Mouse (Mus musculus) monocyte, adult 5-6 weeks (primary cell): Measurements from ENCODE around the gene Cd7. TPM values are rescaled to one million over a fixed set of nuclear protein-coding genes. Genes with fewer than 3 reads are reported as not detected.
"Not testable (repeated sequence)": the region's sequence is repeated elsewhere in the genome, so short reads cannot be mapped to it uniquely, and the experiment has no call there.

ENCODE experiments used
- ATAC-seq: fragments of 153-309, 156-312 bp; replicated peaks from 2 replicates; pipeline ENCODE4 v1.8.0; 2017; ENCODE audit warnings: mild to moderate bottlenecking; ENCODE audit not compliant: low TSS enrichment, insufficient number of reproducible peaks, severe bottlenecking, poor library complexity, low FRiP score
- total RNA-seq: library from RNA; stranded (forward); fragments of 200-1000, 200-491, 200-594 nt; gene quantifications from 3 replicates; pipeline ENCODE4 v1.2.3, GENCODE M21; 2017

Cd7 gene
- total RNA-seq, 1 experiment from 2014 or later, result 21.2 TPM

- no peak for ATAC-seq
Measured at GRCm38 (mm10) chr11:121052387-121052786, 13.2 kb upstream of the Cd7 start.

DNA sequence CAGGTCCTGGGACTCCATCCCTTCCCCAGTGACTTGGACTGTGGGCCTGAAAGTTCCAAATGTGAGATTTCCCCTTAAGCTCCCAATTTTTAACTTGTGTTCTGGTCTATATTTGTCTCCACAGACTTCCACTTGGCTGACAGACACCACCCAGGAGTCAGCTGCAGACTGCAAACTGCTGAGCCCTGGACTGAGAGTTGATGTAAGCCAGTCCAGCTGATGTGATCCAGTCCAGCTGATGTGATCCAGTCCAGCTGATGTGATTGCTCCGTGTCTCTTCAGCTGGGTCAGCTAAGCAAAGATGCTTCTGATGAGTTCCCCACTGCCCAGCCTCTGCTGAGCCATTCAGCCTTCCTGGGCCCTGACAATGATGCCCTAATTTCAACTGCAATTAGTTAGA is 12.6 kb upstream of the Cd7 start:
- no peak for ATAC-seq

GRCm38 (mm10) chr11:121049840-121050239 is 10.6 kb upstream of the Cd7 start:
- ATAC-seq, result no peak

DNA sequence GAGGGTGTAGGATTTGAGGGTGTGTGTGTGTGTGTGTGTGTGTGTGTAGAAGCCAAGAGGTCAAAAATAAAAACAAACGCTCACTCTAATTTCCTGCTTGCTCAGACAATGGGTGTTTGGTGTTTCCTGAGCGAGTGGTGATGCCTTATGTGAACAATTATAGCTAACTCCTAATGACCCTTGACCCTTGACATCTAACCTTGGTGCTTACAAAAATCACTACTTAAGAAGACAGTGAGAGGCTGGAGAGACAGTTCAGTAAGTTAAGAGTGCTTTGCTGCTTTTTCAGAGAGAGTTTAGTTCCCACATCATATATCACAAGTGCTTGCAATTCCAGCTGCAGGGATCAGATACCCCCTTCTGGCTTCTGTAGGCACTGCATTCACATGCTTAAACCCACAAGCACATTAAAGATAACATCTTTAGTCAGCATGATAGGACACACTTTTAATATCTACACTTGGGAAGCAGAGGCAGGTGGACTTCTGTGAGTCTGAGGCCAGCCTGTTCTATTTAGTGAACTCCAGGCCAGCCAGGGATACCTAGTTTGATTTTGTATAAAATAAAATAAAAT is 8.7 kb upstream of the Cd7 start:
- ATAC-seq, result no peak

- no peak for ATAC-seq
Measured at GRCm38 (mm10) chr11:121045286-121045685, 6.1 kb upstream of the Cd7 start.

DNA sequence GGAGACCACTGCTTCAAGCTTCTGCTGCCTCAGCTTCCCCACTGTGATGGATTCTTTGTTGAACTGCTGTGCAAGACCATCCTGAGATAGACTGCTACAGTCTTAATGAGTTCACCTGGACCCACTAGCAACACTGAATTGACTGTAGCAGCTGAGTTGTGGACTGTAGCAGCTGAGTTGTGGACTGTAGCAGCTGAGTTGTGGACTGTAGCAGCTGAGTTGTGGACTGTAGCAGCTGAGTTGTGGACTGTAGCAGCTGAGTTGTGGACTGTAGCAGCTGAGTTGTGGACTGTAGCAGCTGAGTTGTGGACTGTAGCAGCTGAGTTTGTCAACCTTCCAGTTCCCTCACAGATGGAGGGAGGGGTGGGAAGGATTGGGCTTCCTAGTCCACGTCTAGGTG is 3.8 kb upstream of the Cd7 start:
- ATAC-seq, result not testable (repeated sequence)

GRCm38 (mm10) chr11:121042480-121042879 is 3.3 kb upstream of the Cd7 start:
- no peak for ATAC-seq

DNA sequence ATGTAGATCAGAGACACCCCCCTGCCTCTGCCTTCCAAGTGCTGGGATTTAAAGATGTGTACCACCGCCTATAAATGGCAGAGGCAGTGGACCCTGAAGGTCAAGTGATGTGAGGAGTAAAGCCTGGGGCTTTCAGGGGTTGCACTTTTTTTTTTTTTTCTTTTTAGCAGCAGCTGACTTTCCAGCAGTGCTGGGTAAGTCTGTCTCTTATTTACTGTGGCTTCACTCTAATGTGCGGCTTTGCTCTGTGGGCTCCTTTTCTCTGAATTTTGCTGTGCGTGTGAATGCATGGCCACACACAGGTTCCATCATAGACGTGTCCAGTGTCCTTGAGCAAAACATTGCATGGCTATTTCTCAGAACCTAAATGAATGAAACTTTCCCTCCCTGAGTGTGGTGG is 2.4 kb upstream of the Cd7 start:
- no peak for ATAC-seq

DNA sequence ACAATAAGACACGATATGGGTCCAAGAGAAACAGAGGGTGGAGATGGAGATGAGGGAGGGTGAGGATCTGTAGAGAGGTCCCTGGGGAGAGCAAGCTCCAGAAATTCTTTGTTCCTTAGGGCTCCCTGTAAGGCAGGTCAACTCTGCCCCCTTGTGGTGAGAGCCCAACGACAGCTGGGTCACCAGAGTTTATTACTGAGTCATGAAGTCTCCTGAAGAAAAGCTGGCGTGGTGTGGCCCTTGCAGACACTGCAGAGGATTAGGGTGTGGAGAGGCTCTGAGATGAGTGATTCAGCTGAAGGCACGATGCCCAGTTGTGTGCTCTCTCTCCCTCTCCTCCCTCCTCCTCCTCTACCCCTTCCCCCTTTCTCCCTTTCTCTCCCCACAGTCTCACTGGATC is 2.0 kb upstream of the Cd7 start:
- ATAC-seq, result peak; percentile 74

GRCm38 (mm10) chr11:121038366-121039240 is 615 bp downstream of the Cd7 start:
- no peak for ATAC-seq

DNA sequence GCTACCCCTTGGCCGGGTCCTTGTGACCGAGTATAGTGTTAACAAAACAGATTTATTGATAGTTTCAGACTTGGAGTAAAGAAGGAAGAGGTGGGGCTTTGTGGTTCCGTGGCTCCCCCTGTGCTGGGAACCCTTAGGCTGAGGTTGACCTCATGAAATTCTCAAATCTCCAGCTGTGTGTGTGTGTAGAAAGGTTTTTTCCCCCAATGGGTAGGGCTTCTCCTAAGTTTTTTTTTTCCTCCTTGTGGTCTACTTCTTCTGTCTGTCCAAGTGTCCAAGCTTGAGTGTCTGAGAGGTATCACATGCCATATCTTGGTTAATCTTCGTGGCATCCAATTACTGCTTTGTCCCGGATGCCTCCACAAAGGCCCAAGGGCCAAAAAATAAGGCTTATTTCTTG is 6.1 kb downstream of the Cd7 start:
- ATAC-seq, result no peak

DNA sequence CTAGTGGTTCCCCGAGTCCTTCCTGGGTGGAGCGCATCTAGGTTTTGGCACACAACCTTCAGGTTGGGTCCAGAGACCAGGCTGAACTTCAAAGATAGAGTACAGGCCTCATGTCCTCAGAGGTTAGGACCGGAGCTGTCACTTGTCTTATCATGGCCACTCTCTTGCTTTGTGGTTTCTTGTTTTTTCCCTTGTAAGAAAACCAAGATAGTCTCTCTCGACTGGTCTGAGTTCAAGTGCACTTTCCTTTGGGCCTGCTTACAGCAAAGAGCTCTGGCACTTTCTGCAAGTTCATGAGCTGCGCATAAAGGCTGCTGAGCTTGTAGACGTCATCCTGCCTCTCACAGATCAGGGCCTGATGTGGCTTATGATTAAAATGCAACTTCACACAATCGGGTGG is 12.0 kb downstream of the Cd7 start:
- no peak for ATAC-seq

DNA sequence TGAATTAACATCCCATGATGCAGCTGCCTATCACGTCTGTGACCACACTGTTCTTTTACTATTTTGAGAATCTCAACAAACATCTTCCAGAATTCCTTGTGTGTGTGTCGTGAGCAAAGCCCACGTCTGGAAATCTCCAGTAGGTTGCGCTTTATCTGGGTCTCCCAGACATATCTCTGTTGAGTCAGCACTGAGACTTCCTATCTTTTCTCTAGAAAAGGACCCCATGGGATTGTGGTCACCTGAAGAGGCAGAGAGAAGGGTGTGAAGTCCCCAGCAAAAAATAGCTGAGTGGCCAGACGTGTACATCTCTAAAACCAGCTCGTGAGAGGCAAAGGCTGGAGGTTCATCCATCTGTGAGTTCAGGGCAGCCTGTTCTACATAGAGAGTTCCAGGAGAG is 15.1 kb downstream of the Cd7 start:
- no peak for ATAC-seq

DNA sequence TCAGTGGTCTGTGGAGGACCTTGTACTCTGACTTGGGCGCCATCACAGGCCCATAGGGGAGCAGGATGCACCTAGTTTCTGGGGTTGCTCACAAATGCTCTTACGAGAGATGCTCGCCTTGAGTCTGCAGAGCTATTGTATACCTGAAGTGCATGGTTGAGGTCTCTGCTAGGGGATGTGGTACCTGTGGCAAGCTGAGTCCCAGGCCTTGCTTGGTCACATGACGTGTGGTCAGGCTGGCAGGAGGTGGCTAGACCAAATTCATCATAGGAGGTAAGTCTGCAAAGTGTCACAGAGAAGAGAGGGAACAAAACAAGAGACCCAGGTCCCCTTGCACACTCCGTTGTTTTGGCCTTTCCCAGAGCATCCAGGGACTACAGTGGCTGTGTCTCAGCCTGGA is 19.7 kb downstream of the Cd7 start:
- ATAC-seq, result no peak

GRCm38 (mm10) chr11:121017703-121018102 is 21.5 kb downstream of the Cd7 start:
- peak; percentile 65 for ATAC-seq

DNA sequence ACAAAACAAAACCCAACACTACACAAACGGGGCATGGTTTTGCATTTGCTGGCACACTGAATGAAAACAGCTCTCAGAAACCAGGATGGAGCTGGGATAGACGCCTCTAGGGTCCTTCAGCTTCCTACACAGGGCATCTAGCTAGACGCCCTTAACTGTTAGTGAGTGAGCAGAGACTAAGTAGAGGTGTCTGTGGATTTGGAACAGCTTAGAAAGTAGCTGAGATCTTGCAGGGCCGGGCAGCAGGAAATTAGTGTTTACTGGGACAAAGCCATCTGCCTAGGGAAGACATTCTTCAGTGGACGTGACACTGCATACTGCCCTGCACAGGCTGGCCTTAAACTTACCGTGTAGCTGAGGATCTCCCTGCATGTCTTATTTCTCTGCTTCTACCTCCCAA is 23.7 kb downstream of the Cd7 start:
- ATAC-seq, result no peak

- ATAC-seq, result no peak
Measured at GRCm38 (mm10) chr11:121014896-121015300, 24.3 kb downstream of the Cd7 start.

DNA sequence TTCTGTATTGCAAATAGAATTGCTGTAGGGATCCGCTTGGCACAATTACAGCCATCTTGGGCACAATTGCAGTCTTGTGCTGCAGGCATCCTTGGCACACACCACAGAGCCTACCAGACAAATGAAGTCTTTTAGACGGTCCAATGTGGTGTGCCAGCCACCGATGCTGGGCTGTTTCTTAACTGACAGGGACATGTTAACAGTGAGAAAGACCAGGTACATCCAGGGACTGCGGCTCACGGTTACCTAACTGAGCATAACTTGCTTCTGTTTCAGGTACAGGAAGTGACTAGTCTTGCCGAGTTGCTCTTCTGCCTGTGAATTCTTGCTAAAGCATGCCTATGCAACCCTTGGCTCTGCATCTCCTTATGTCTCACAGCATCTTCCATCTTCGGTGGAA is 25.6 kb downstream of the Cd7 start:
- ATAC-seq, result no peak

- no peak for ATAC-seq
Measured at GRCm38 (mm10) chr11:121010044-121010755, 29.0 kb downstream of the Cd7 start.

- no peak for ATAC-seq
Measured at GRCm38 (mm10) chr11:121006184-121006583, 33.0 kb downstream of the Cd7 start.
